Mouse (Mus musculus) heart, embryonic 11.5 days (tissue): ENCODE results near the gene Tnfrsf11a. TPM values are rescaled to one million over a fixed set of nuclear protein-coding genes. Genes with fewer than 3 reads are reported as not detected.

Source experiments
- ATAC-seq: fragments of 200-750 bp; cut with Nextera tagmentation; replicated peaks from 2 replicates; pipeline ENCODE4 v1.8.0; 2017; ENCODE audit warnings: moderate library complexity; ENCODE audit not compliant: insufficient number of reproducible peaks, low FRiP score, low TSS enrichment
- H3K27ac ChIP-seq: fragments of 300-500 bp; sonication (generic); 2 replicates; pipeline ENCODE4 v1.5.1; 2014; ENCODE audit warnings: mild to moderate bottlenecking, low read depth, low read length
- H3K27me3 ChIP-seq: fragments of 300-500 bp; sonication (generic); 2 replicates; pipeline ENCODE4 v1.6.1; 2014; ENCODE audit warnings: mild to moderate bottlenecking, low read length, mixed read lengths; ENCODE audit not compliant: control insufficient read depth, insufficient read depth
- H3K36me3 ChIP-seq: fragments of 300-500 bp; sonication (generic); 2 replicates; pipeline ENCODE4 v1.6.1; 2014; ENCODE audit warnings: mild to moderate bottlenecking, low read length, moderate library complexity, mixed read lengths; ENCODE audit not compliant: control insufficient read depth, insufficient read depth
- H3K4me1 ChIP-seq: fragments of 300-500 bp; sonication (generic); 2 replicates; pipeline ENCODE4 v1.6.1; 2014; ENCODE audit warnings: low read length; ENCODE audit not compliant: control insufficient read depth, insufficient read depth
- H3K4me2 ChIP-seq: fragments of 300-500 bp; sonication (generic); 2 replicates; pipeline ENCODE4 v1.6.1; 2014; ENCODE audit warnings: mild to moderate bottlenecking, moderate library complexity
- H3K4me3 ChIP-seq: fragments of 300-500 bp; sonication (generic); 2 replicates; pipeline ENCODE4 v1.5.1; 2014; ENCODE audit warnings: low read depth, low read length
- H3K9ac ChIP-seq: fragments of 300-500 bp; sonication (generic); 2 replicates; pipeline ENCODE4 v1.6.1; 2014; ENCODE audit warnings: mild to moderate bottlenecking, low read depth, low read length, moderate library complexity
- H3K9me3 ChIP-seq: fragments of 300-500 bp; sonication (generic); replicated peaks from 2 replicates; pipeline ENCODE4 v1.6.1; 2016; ENCODE audit warnings: low read length; ENCODE audit not compliant: control insufficient read depth
- WGBS: fragments of 180-500 bp; shearing (Covaris S2); extraction: QIAGEN DNeasy Blood & Tissue Kit; methylation state at CpG from one replicate; pipeline ENCODE4 v1.1.7; 2014; ENCODE audit not compliant: insufficient replicate concordance; 5-methylcytosine and 5-hydroxymethylcytosine counted together
- polyA plus RNA-seq: library from polyadenylated mRNA; unstranded; fragments of >200 nt; fragmentation: Nextera tagmentation; extraction: Ambion mirVana; gene quantifications from 2 replicates; pipeline ENCODE4 v1.2.1, GENCODE M21; 2014

Gene Tnfrsf11a
- polyA plus RNA-seq, 1 experiment from 2014 or later = 0.16 TPM

DNA sequence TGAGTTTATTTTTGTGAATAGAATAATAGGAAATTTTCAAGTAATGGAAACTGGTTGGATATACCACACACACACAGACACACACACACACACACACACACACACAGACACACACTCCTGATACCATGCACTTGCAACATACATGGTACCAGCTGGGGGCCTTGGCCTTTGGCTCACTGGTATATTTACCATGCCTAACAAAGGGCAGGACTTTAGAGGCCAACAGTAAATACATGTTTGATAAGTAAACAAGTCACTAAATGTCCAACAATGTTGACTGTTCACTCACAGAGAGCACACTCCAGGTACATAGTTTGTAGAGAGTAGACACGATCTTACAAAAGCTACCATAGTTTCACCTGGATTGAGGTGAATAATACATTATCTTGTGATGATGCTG is 104.6 kb downstream of the Tnfrsf11a start:
- H3K9me3 ChIP-seq = no peaks in the 10 kb centered on the region
- H3K27me3 ChIP-seq = no peaks in the 10 kb centered on the region
- no peak for ATAC-seq
- no peak overlapping the region for H3K9ac ChIP-seq
- no peaks in the 10 kb centered on the region for H3K36me3 ChIP-seq
- no peak overlapping the region for H3K4me2 ChIP-seq
- WGBS = 71% methylated on average over 1 of the region's 1 CpGs
- H3K4me3 ChIP-seq = no peak overlapping the region
- no peak overlapping the region for H3K27ac ChIP-seq
- H3K4me1 ChIP-seq = no peaks in the 10 kb centered on the region

- no peaks in the 10 kb centered on the region for H3K36me3 ChIP-seq
- no peak overlapping the region for H3K4me2 ChIP-seq
- WGBS = 63% methylated on average over 5 of the region's 5 CpGs
- no peak overlapping the region for H3K27ac ChIP-seq
- no peak overlapping the region for H3K4me3 ChIP-seq
- ATAC-seq = no peak
- no peak overlapping the region for H3K9ac ChIP-seq
- H3K27me3 ChIP-seq = no peaks in the 10 kb centered on the region
- H3K9me3 ChIP-seq = no peaks in the 10 kb centered on the region
- no peaks in the 10 kb centered on the region for H3K4me1 ChIP-seq
Measured at GRCm38 (mm10) chr1:105885575-105885974, 105.1 kb downstream of the Tnfrsf11a start.

DNA sequence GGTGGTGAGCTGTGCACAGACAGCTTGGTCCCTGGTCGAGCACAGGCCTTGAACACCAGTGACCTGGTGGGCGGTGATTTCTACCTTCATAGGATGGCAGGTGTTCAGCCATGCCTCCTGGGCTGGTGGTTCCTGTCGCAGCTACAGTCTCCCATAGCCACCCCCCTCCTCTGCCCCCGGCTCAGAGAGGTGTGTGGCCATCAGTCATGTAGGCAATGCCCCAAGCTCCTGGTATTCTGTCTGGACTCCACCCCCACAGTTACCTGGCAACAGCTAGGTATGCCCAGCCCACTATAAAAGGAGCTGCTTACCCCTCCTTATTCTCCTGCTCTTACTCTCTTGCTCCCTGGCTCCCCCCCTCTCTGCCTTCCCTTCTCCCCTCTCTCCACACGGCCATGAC is 105.8 kb downstream of the Tnfrsf11a start:
- ATAC-seq = no peak
- Histone ChIP-seq H3K4me3 (no peak overlapping the region), H3K4me1 (no peaks in the 10 kb centered on the region), H3K9me3 (no peaks in the 10 kb centered on the region), H3K9ac (no peak overlapping the region), H3K27me3 (no peaks in the 10 kb centered on the region), H3K4me2 (no peak overlapping the region), H3K36me3 (no peaks in the 10 kb centered on the region), H3K27ac (no peak overlapping the region)
- 64% methylated on average over 5 of the region's 5 CpGs for WGBS

DNA sequence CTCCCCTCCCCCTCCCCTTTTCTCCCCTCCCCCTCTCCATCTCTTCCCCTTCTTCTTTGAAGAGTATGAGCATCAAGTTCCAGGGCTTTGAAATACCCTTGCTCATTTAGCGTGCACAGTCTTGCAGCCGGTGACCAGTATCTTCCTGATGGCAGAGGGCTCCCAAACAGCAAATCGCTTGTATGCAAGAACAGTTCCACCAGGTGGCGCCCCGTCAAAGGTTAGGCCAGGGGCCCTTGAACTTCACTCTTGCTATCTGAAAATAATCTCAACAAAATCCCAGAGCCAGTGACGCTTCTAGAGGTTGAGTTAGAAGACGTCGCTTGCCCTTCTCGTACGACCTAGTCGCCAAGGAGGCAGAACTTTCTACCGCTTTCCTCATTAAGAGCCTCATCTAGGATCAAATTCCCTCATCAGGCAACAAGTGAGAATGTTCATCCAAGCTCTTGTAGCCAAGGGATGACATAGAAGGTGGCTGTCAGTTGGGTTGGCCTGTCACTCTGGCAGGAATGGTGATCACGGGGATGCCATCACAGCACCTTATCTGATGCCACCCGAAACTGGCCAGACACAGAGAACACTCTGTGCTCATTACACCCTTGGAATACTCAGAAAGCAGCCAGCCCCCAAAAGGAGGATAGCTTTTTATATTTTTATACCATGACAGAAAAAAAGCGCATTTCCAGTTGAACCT is 110.7 kb downstream of the Tnfrsf11a start:
- 25% methylated on average over 15 of the region's 15 CpGs for WGBS
- Histone ChIP-seq H3K36me3 (no peaks in the 10 kb centered on the region), H3K4me2 (no peak overlapping the region), H3K9ac (no peak overlapping the region), H3K27ac (no peak overlapping the region), H3K4me3 (no peak overlapping the region), H3K9me3 (no peaks in the 10 kb centered on the region), H3K27me3 (no peaks in the 10 kb centered on the region), H3K4me1 (no peaks in the 10 kb centered on the region)
- no peak for ATAC-seq

DNA sequence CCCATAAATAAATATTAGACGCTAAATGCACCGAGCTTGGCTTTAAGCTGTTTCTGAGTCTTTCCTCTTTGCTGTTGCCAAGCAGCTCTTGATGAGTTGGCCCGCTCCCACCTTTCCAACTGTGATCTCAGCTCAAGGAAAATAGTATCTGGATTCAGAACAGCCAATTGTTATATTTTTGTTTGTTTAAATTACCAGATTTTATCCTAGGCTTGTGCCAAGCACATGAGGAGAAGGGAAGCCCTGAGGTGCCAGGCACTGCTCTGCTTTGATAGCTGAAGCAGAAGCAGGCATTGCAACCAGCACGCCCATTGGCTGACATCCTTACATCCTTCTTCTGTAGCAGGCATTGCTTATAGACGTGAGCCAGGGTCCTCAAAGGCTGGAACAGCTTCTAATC is 114.5 kb downstream of the Tnfrsf11a start:
- no peak for ATAC-seq
- Histone ChIP-seq H3K9ac (no peak overlapping the region), H3K27me3 (no peaks in the 10 kb centered on the region), H3K36me3 (no peaks in the 10 kb centered on the region), H3K27ac (no peak overlapping the region), H3K4me1 (no peaks in the 10 kb centered on the region), H3K4me3 (no peak overlapping the region), H3K4me2 (no peak overlapping the region), H3K9me3 (no peaks in the 10 kb centered on the region)
- 69% methylated on average over 5 of the region's 5 CpGs for whole genome bisulfite sequencing

Other genes with a start within 250 kb of the Tnfrsf11a start
- 14.8 and 14.9 TPM in 2 replicates for gene Pign, start 117.0 kb upstream of the Tnfrsf11a start, polyA plus RNA-seq
- 14.1 and 18.0 TPM in 2 replicates for gene Relch, start 116.9 kb upstream of the Tnfrsf11a start, polyA plus RNA-seq
- gene Zcchc2, start 209.7 kb downstream of the Tnfrsf11a start, polyA plus RNA-seq = 2.4 and 2.7 TPM in 2 replicates